Mouse (Mus musculus): ENCODE measurements around the gene Map3k21. TPM values are rescaled to one million over a fixed set of nuclear protein-coding genes. Genes with fewer than 3 reads are reported as not detected.

Gene Map3k21
- total and polyA plus RNA-seq, 3 experiments = not detected

- Histone ChIP-seq H3K9me3 (replicated peaks; ENCODE audit: low read length) (peaks cover 9% of the 10 kb centered on the region), H3K27ac (ENCODE audit: insufficient read depth, low read depth) (no peak overlapping the region)
- TF ChIP-seq MXI1 (IDR thresholded peaks at IDR 0.05; ENCODE audit: low read depth, low read length) = no peak
- TF ChIP-seq MAZ (IDR thresholded peaks at IDR 0.05; ENCODE audit: low read depth, low read length) = no peak
- no peak for TF ChIP-seq GABPA (IDR thresholded peaks at IDR 0.05; ENCODE audit: insufficient replicate concordance, low read depth, low read length)
- no peak for TF ChIP-seq EP300 (IDR thresholded peaks at IDR 0.05; ENCODE audit: low read length)
- TF ChIP-seq POLR2A (IDR thresholded peaks at IDR 0.05; ENCODE audit: low read depth, low read length) = no peak
- TF ChIP-seq USF2 (conservative IDR thresholded peaks at IDR 0.05; ENCODE audit: low read depth, low read length) = no peak
- TF ChIP-seq SMC3 (IDR thresholded peaks at IDR 0.05; ENCODE audit: low read depth, low read length) = no peak
- no peak for TF ChIP-seq RAD21 (IDR thresholded peaks at IDR 0.05; ENCODE audit: low read depth, low read length)
- TF ChIP-seq E2F4 (IDR thresholded peaks at IDR 0.05; ENCODE audit: insufficient replicate concordance, low read depth, low read length) = no peak
- no peak for TF ChIP-seq ETS1 (conservative IDR thresholded peaks at IDR 0.05; ENCODE audit: low read depth, low read length)
- no peak for TF ChIP-seq KAT2A (IDR thresholded peaks at IDR 0.05; ENCODE audit: insufficient replicate concordance, low read length)
- no peak for TF ChIP-seq TBP (conservative IDR thresholded peaks at IDR 0.05; ENCODE audit: low read depth, low read length)
- no peak for TF ChIP-seq TCF12 (IDR thresholded peaks at IDR 0.05; ENCODE audit: low read depth, low read length)
- no peak for TF ChIP-seq BHLHE40 (IDR thresholded peaks at IDR 0.05; ENCODE audit: low read depth, low read length)
- no peak for TF ChIP-seq SIN3A (IDR thresholded peaks at IDR 0.05; ENCODE audit: low read length)
- no peak for TF ChIP-seq JUND (conservative IDR thresholded peaks at IDR 0.05; ENCODE audit: low read depth, low read length)
- no peak for TF ChIP-seq ZC3H11A (IDR thresholded peaks at IDR 0.05; ENCODE audit: low read depth, low read length)
- no peak for TF ChIP-seq CTCF (conservative IDR thresholded peaks at IDR 0.05 in 1 of 2, IDR thresholded peaks at IDR 0.05 in 1 of 2; ENCODE audit: low read depth in 2 of 2, low read length in 2 of 2)
These were observed 29.8 kb upstream of the Map3k21 start for GRCm38 (mm10) chr8:125880447-125880846.

GRCm38 (mm10) chr8:125887549-125887948, 22.7 kb upstream of the Map3k21 start:
- no peak overlapping the region for H3K27ac ChIP-seq (ENCODE audit: insufficient read depth, low read depth)
- TF ChIP-seq USF2 (conservative IDR thresholded peaks at IDR 0.05; ENCODE audit: low read depth, low read length) (no peak), ZNF384 (IDR thresholded peaks at IDR 0.05; ENCODE audit: low read depth, low read length) (no peak), ELF1 (IDR thresholded peaks at IDR 0.05; ENCODE audit: low read depth, low read length) (no peak), GABPA (IDR thresholded peaks at IDR 0.05; ENCODE audit: insufficient replicate concordance, low read depth, low read length) (no peak), CTCF (conservative IDR thresholded peaks at IDR 0.05 in 1 of 2, IDR thresholded peaks at IDR 0.05 in 1 of 2; ENCODE audit: low read depth in 2 of 2, low read length in 2 of 2) (no peak), POLR2A (IDR thresholded peaks at IDR 0.05; ENCODE audit: low read depth, low read length) (no peak), MAZ (IDR thresholded peaks at IDR 0.05; ENCODE audit: low read depth, low read length) (no peak), JUN (IDR thresholded peaks at IDR 0.05; ENCODE audit: insufficient read depth, low read depth, low read length) (no peak), TCF12 (IDR thresholded peaks at IDR 0.05; ENCODE audit: low read depth, low read length) (no peak), EP300 (IDR thresholded peaks at IDR 0.05; ENCODE audit: low read length) (no peak)
- no peak overlapping the region for H3K4me3 ChIP-seq (replicated peaks in 1 of 3; ENCODE audit: low read depth in 2 of 3, low read length in 2 of 3, poor library complexity in 1 of 3)
- H3K79me2 ChIP-seq (replicated peaks; ENCODE audit: control insufficient read depth, extremely low read depth, insufficient read depth, poor library complexity, severe bottlenecking) = no peaks in the 10 kb centered on the region
- in situ Hi-C loops (cut with MboI; ENCODE audit: low pct_ligation_motif_present, low pct_unique_long_range_greater_than_20kb, low sequenced_read_pairs) (no loop called here), dilution Hi-C loops (cut with MboI; ENCODE audit: extremely low pct_ligation_motif_present, extremely low pct_unique_long_range_greater_than_20kb, low sequenced_read_pairs) (no loop called here)
- H3K27me3 ChIP-seq (replicated peaks) = peaks cover 44% of the 10 kb centered on the region
- H3K9ac ChIP-seq (ENCODE audit: insufficient read depth, low read depth) = no peak overlapping the region
- peaks cover 13% of the 10 kb centered on the region for H3K9me3 ChIP-seq (replicated peaks; ENCODE audit: low read length)
- no peaks in the 10 kb centered on the region for H3K36me3 ChIP-seq (replicated peaks in 1 of 2; ENCODE audit: control insufficient read depth in 1 of 2, insufficient read depth in 1 of 2, low read length in 1 of 2)
- no peaks in the 10 kb centered on the region for H3K4me1 ChIP-seq (ENCODE audit: control insufficient read depth in 1 of 2, insufficient read depth in 2 of 2)
- DNase-seq (ENCODE audit: extremely low read depth) = no peak
- no peak overlapping the region for H3K4me2 ChIP-seq (ENCODE audit: insufficient read depth, low read depth, poor library complexity, severe bottlenecking)

More at GRCm38 (mm10) chr8:125880447-125880846, 29.8 kb upstream of the Map3k21 start:
- Histone ChIP-seq H3K4me1 (ENCODE audit: control insufficient read depth in 1 of 2, insufficient read depth in 2 of 2) (peaks cover 0 to 4% of the 10 kb centered on the region in 2 experiments; a peak in 2 of 4 replicates), H3K9ac (ENCODE audit: insufficient read depth, low read depth) (no peak overlapping the region), H3K79me2 (replicated peaks; ENCODE audit: control insufficient read depth, extremely low read depth, insufficient read depth, poor library complexity, severe bottlenecking) (no peaks in the 10 kb centered on the region), H3K4me3 (replicated peaks in 1 of 3; ENCODE audit: low read depth in 2 of 3, low read length in 2 of 3, poor library complexity in 1 of 3) (no peak overlapping the region), H3K27me3 (replicated peaks) (peaks cover 19% of the 10 kb centered on the region), H3K36me3 (replicated peaks in 1 of 2; ENCODE audit: control insufficient read depth in 1 of 2, insufficient read depth in 1 of 2, low read length in 1 of 2) (no peaks in the 10 kb centered on the region), H3K4me2 (ENCODE audit: insufficient read depth, low read depth, poor library complexity, severe bottlenecking) (no peak overlapping the region)
- no peak for DNase-seq (ENCODE audit: extremely low read depth)
- in situ Hi-C loops (cut with MboI; ENCODE audit: low pct_ligation_motif_present, low pct_unique_long_range_greater_than_20kb, low sequenced_read_pairs) (no loop called here), dilution Hi-C loops (cut with MboI; ENCODE audit: extremely low pct_ligation_motif_present, extremely low pct_unique_long_range_greater_than_20kb, low sequenced_read_pairs) (no loop called here)
